Mouse (Mus musculus) B cell, adult 2 months (primary cell): Measurements from ENCODE around the gene Hoxa6.

ENCODE experiments used
- DNase-seq, 2 experiments: peaks; one replicate each; pipeline ENCODE4 v3.0.0; 2022

Hoxa6 gene

GRCm38 (mm10) chr6:52208072-52208867 lies at the start of gene Hoxa6:
Gene Hoxa6 (minus strand): TSS chr6:52208722.
- peak in 1 of 2 experiments; percentile 31 for DNase-seq

- DNase-seq = peak; percentile 90 to 91
Observed at GRCm38 (mm10) chr6:52256956-52257355, 48.4 kb upstream of the Hoxa6 start.

- DNase-seq = peak; percentile 39 to 51
Observed at GRCm38 (mm10) chr6:52253511-52254500, 45.3 kb upstream of the Hoxa6 start.

GRCm38 (mm10) chr6:52252775-52253376 lies 44.4 kb upstream of the Hoxa6 start:
- DNase-seq = peak in 1 of 2 experiments; percentile 28

- DNase-seq = peak in 1 of 2 experiments; percentile 48
Observed at GRCm38 (mm10) chr6:52252016-52252774, 43.7 kb upstream of the Hoxa6 start.

GRCm38 (mm10) chr6:52251177-52251879 lies 42.8 kb upstream of the Hoxa6 start:
- DNase-seq = no peak

GRCm38 (mm10) chr6:52249826-52250225 lies 41.3 kb upstream of the Hoxa6 start:
- no peak for DNase-seq

GRCm38 (mm10) chr6:52249415-52249738 lies 40.9 kb upstream of the Hoxa6 start:
- DNase-seq = no peak

- peak in 1 of 2 experiments; percentile 34 for DNase-seq
Observed at GRCm38 (mm10) chr6:52248638-52249414, 40.3 kb upstream of the Hoxa6 start.

- peak in 1 of 2 experiments; percentile 29 for DNase-seq
Observed at GRCm38 (mm10) chr6:52247766-52248637, 39.5 kb upstream of the Hoxa6 start.

GRCm38 (mm10) chr6:52246916-52247315 lies 38.4 kb upstream of the Hoxa6 start:
- no peak for DNase-seq

- peak; percentile 31 to 44 for DNase-seq
Observed at GRCm38 (mm10) chr6:52246403-52246803, 37.9 kb upstream of the Hoxa6 start.

GRCm38 (mm10) chr6:52245757-52246142 lies 37.2 kb upstream of the Hoxa6 start, which contains the start of gene Hoxa11:
Gene Hoxa11 (minus strand): TSS chr6:52245810.
- DNase-seq = peak in 1 of 2 experiments; percentile 30

- DNase-seq = peak in 1 of 2 experiments; percentile 37
Observed at GRCm38 (mm10) chr6:52245040-52245756, 36.7 kb upstream of the Hoxa6 start.

GRCm38 (mm10) chr6:52244471-52245039 lies 36.0 kb upstream of the Hoxa6 start:
- no peak for DNase-seq

- no peak for DNase-seq
Observed at GRCm38 (mm10) chr6:52243681-52244121, 35.2 kb upstream of the Hoxa6 start.

GRCm38 (mm10) chr6:52242801-52243332 lies 34.3 kb upstream of the Hoxa6 start:
- DNase-seq = no peak

GRCm38 (mm10) chr6:52241001-52241621 lies 32.6 kb upstream of the Hoxa6 start:
- DNase-seq = no peak
